Mouse (Mus musculus): ENCODE results near the gene Ndufb4. TPM values are rescaled to one million over a fixed set of nuclear protein-coding genes. Genes with fewer than 3 reads are reported as not detected.
A peak's percentile ranks its signal among the peaks of the same experiment; 100 is the strongest.
"Not testable (repeated sequence)": the region's sequence is repeated elsewhere in the genome, so short reads cannot be mapped to it uniquely, and the experiment has no call there.

Ndufb4 gene
- polyA plus RNA-seq, 1 experiment, result 99.2 TPM

GRCm38 (mm10) chr16:37645211-37645610 lies 9.0 kb downstream of the Ndufb4 start:
- H3K27me3 ChIP-seq (ENCODE audit: control insufficient read depth, insufficient read depth, low read length), result no peaks in the 10 kb centered on the region
- no peak for DNase-seq
- WGBS, result 91% methylated on average over 8 of the region's 8 CpGs
- TF ChIP-seq CTCF (IDR thresholded peaks at IDR 0.05; ENCODE audit: borderline replicate concordance, insufficient read depth, low read depth, low read length) (no peak), POLR2A (IDR thresholded peaks at IDR 0.05; ENCODE audit: borderline replicate concordance, insufficient read depth, low read length) (no peak)
- no peak overlapping the region for H3K4me3 ChIP-seq (replicated peaks; ENCODE audit: insufficient read depth, low read depth, low read length)
- no peaks in the 10 kb centered on the region; the same call in 1 of the 2 replicates for H3K4me1 ChIP-seq (ENCODE audit: control insufficient read depth, insufficient read depth, low read length)
- H3K27ac ChIP-seq (ENCODE audit: insufficient read depth, low read length), result no peak overlapping the region

GRCm38 (mm10) chr16:37644486-37644885 lies 9.8 kb downstream of the Ndufb4 start:
- Histone ChIP-seq H3K4me3 (replicated peaks; ENCODE audit: insufficient read depth, low read depth, low read length) (no peak overlapping the region), H3K27ac (ENCODE audit: insufficient read depth, low read length) (no peak overlapping the region), H3K27me3 (ENCODE audit: control insufficient read depth, insufficient read depth, low read length) (no peaks in the 10 kb centered on the region), H3K4me1 (ENCODE audit: control insufficient read depth, insufficient read depth, low read length) (no peaks in the 10 kb centered on the region)
- 93% methylated on average over 5 of the region's 5 CpGs for WGBS
- TF ChIP-seq CTCF (IDR thresholded peaks at IDR 0.05; ENCODE audit: borderline replicate concordance, insufficient read depth, low read depth, low read length), result no peak
- TF ChIP-seq POLR2A (IDR thresholded peaks at IDR 0.05; ENCODE audit: borderline replicate concordance, insufficient read depth, low read length), result no peak
- DNase-seq, result no peak

GRCm38 (mm10) chr16:37640522-37640921 lies 13.7 kb downstream of the Ndufb4 start:
- not testable (repeated sequence) for H3K4me3 ChIP-seq (replicated peaks; ENCODE audit: insufficient read depth, low read depth, low read length); H3K27me3 ChIP-seq (ENCODE audit: control insufficient read depth, insufficient read depth, low read length); H3K27ac ChIP-seq (ENCODE audit: insufficient read depth, low read length); H3K4me1 ChIP-seq (ENCODE audit: control insufficient read depth, insufficient read depth, low read length)
- DNase-seq, result peak in 1 of 2 experiments; percentile 73

- TF ChIP-seq POLR2A (IDR thresholded peaks at IDR 0.05; ENCODE audit: borderline replicate concordance, insufficient read depth, low read length), result no peak
- TF ChIP-seq CTCF (IDR thresholded peaks at IDR 0.05; ENCODE audit: borderline replicate concordance, insufficient read depth, low read depth, low read length), result no peak
- Histone ChIP-seq H3K4me1 (ENCODE audit: control insufficient read depth, insufficient read depth, low read length) (no peaks in the 10 kb centered on the region), H3K27me3 (ENCODE audit: control insufficient read depth, insufficient read depth, low read length) (no peaks in the 10 kb centered on the region), H3K4me3 (replicated peaks; ENCODE audit: insufficient read depth, low read depth, low read length) (no peak overlapping the region), H3K27ac (ENCODE audit: insufficient read depth, low read length) (no peak overlapping the region)
- no peak for DNase-seq
Observed at GRCm38 (mm10) chr16:37637802-37638201, 16.5 kb downstream of the Ndufb4 start.

GRCm38 (mm10) chr16:37636107-37636506 lies 18.1 kb downstream of the Ndufb4 start:
- no peak for TF ChIP-seq POLR2A (IDR thresholded peaks at IDR 0.05; ENCODE audit: borderline replicate concordance, insufficient read depth, low read length)
- TF ChIP-seq CTCF (IDR thresholded peaks at IDR 0.05; ENCODE audit: borderline replicate concordance, insufficient read depth, low read depth, low read length), result peak; percentile 28; the same call in 1 of the 2 replicates
- 69% methylated on average over 6 of the region's 6 CpGs for WGBS
- Histone ChIP-seq H3K4me1 (ENCODE audit: control insufficient read depth, insufficient read depth, low read length) (no peaks in the 10 kb centered on the region), H3K27ac (ENCODE audit: insufficient read depth, low read length) (no peak overlapping the region), H3K27me3 (ENCODE audit: control insufficient read depth, insufficient read depth, low read length) (no peaks in the 10 kb centered on the region), H3K4me3 (replicated peaks; ENCODE audit: insufficient read depth, low read depth, low read length) (no peak overlapping the region)
- no peak for DNase-seq

GRCm38 (mm10) chr16:37635095-37635494 lies 19.2 kb downstream of the Ndufb4 start:
- WGBS, result 95% methylated on average over 1 of the region's 1 CpGs

GRCm38 (mm10) chr16:37634578-37634977 lies 19.7 kb downstream of the Ndufb4 start:
- DNase-seq, result no peak
- H3K4me1 ChIP-seq (ENCODE audit: control insufficient read depth, insufficient read depth, low read length), result no peaks in the 10 kb centered on the region
- TF ChIP-seq POLR2A (IDR thresholded peaks at IDR 0.05; ENCODE audit: borderline replicate concordance, insufficient read depth, low read length) (no peak), CTCF (IDR thresholded peaks at IDR 0.05; ENCODE audit: borderline replicate concordance, insufficient read depth, low read depth, low read length) (no peak)
- no peaks in the 10 kb centered on the region for H3K27me3 ChIP-seq (ENCODE audit: control insufficient read depth, insufficient read depth, low read length)
- no peak overlapping the region for H3K4me3 ChIP-seq (replicated peaks; ENCODE audit: insufficient read depth, low read depth, low read length)
- WGBS, result 78% methylated on average over 9 of the region's 9 CpGs
- H3K27ac ChIP-seq (ENCODE audit: insufficient read depth, low read length), result no peak overlapping the region

More at GRCm38 (mm10) chr16:37635095-37635494, 19.2 kb downstream of the Ndufb4 start:
- Histone ChIP-seq H3K4me3 (replicated peaks; ENCODE audit: insufficient read depth, low read depth, low read length) (no peak overlapping the region), H3K4me1 (ENCODE audit: control insufficient read depth, insufficient read depth, low read length) (no peaks in the 10 kb centered on the region), H3K27me3 (ENCODE audit: control insufficient read depth, insufficient read depth, low read length) (no peaks in the 10 kb centered on the region), H3K27ac (ENCODE audit: insufficient read depth, low read length) (no peak overlapping the region)
- no peak for DNase-seq
- TF ChIP-seq CTCF (IDR thresholded peaks at IDR 0.05; ENCODE audit: borderline replicate concordance, insufficient read depth, low read depth, low read length), result no peak
- TF ChIP-seq POLR2A (IDR thresholded peaks at IDR 0.05; ENCODE audit: borderline replicate concordance, insufficient read depth, low read length), result no peak

GRCm38 (mm10) chr16:37629011-37629410 lies 25.2 kb downstream of the Ndufb4 start:
- WGBS, result 57% methylated on average over 7 of the region's 7 CpGs
- H3K27ac ChIP-seq (ENCODE audit: insufficient read depth, low read length), result no peak overlapping the region
- TF ChIP-seq CTCF (IDR thresholded peaks at IDR 0.05; ENCODE audit: borderline replicate concordance, insufficient read depth, low read depth, low read length), result no peak
- TF ChIP-seq POLR2A (IDR thresholded peaks at IDR 0.05; ENCODE audit: borderline replicate concordance, insufficient read depth, low read length), result no peak
- peaks cover 5% of the 10 kb centered on the region for H3K4me1 ChIP-seq (ENCODE audit: control insufficient read depth, insufficient read depth, low read length)
- H3K27me3 ChIP-seq (ENCODE audit: control insufficient read depth, insufficient read depth, low read length), result no peaks in the 10 kb centered on the region
- no peak for DNase-seq
- H3K4me3 ChIP-seq (replicated peaks; ENCODE audit: insufficient read depth, low read depth, low read length), result no peak overlapping the region
